Mouse (Mus musculus) embryonic facial prominence, embryonic 14.5 days (tissue): Measurements from ENCODE around the gene Slc6a16. TPM values are rescaled to one million over a fixed set of nuclear protein-coding genes. Genes with fewer than 3 reads are reported as not detected.

Source experiments
- ATAC-seq: fragments of 200-750 bp; cut with Nextera tagmentation; 2 replicates; pipeline ENCODE4 v1.8.0; 2017; ENCODE audit warnings: low read depth, moderate number of reproducible peaks, moderate TSS enrichment
- DNase-seq: peaks from one replicate; pipeline ENCODE4 v3.0.0-alpha.2; 2015; ENCODE audit warnings: low spot score
- H3K27ac ChIP-seq: fragments of 300-500 bp; sonication (generic); replicated peaks from 2 replicates; pipeline ENCODE4 v1.5.1; 2014; ENCODE audit warnings: low read depth, mild to moderate bottlenecking, low read length, moderate library complexity
- H3K27me3 ChIP-seq: fragments of 300-500 bp; sonication (generic); replicated peaks from 2 replicates; pipeline ENCODE4 v1.6.1; 2014; ENCODE audit warnings: low read length; ENCODE audit not compliant: control insufficient read depth, insufficient read depth
- H3K36me3 ChIP-seq: fragments of 300-500 bp; sonication (generic); 2 replicates; pipeline ENCODE4 v1.6.1; 2014; ENCODE audit warnings: low read length, mixed read lengths; ENCODE audit not compliant: control insufficient read depth, insufficient read depth
- H3K4me1 ChIP-seq: fragments of 300-500 bp; sonication (generic); 2 replicates; pipeline ENCODE4 v1.6.1; 2014; ENCODE audit warnings: antibody characterized with exemption, low read length; ENCODE audit not compliant: control insufficient read depth, insufficient read depth
- H3K4me2 ChIP-seq: fragments of 300-500 bp; sonication (generic); 2 replicates; pipeline ENCODE4 v1.6.1; 2014; ENCODE audit warnings: low read depth, mild to moderate bottlenecking, low read length, moderate library complexity, mixed read lengths
- H3K4me3 ChIP-seq: fragments of 300-500 bp; sonication (generic); 2 replicates; pipeline ENCODE4 v1.5.1; 2014; ENCODE audit warnings: low read depth, mild to moderate bottlenecking, low read length
- H3K9ac ChIP-seq: fragments of 300-500 bp; sonication (generic); 2 replicates; pipeline ENCODE4 v1.6.1; 2014; ENCODE audit warnings: low read depth, mild to moderate bottlenecking, low read length, moderate library complexity, mixed read lengths
- H3K9me3 ChIP-seq: fragments of 300-500 bp; sonication (generic); 2 replicates; pipeline ENCODE4 v1.6.1; 2016; ENCODE audit warnings: low read length; ENCODE audit not compliant: control insufficient read depth
- WGBS: fragments of 180-500 bp; shearing (Covaris S2); extraction: QIAGEN DNeasy Blood & Tissue Kit; methylation state at CpG from one replicate; pipeline ENCODE4 v1.1.7; 2014; 5-methylcytosine and 5-hydroxymethylcytosine counted together
- polyA plus RNA-seq: library from polyadenylated mRNA; unstranded; fragments of >200 nt; fragmentation: Nextera tagmentation; extraction: Ambion mirVana; gene quantifications from 2 replicates; pipeline ENCODE4 v1.2.1, GENCODE M21; 2014

Gene Slc6a16
- polyA plus RNA-seq, 1 experiment from 2014 or later = 0.11 TPM

GRCm38 (mm10) chr7:45305275-45305674 lies 64.4 kb downstream of the Slc6a16 start:
- Histone ChIP-seq H3K4me3 (no peak overlapping the region), H3K9ac (no peak overlapping the region), H3K9me3 (no peaks in the 10 kb centered on the region), H3K36me3 (peaks cover 30% of the 10 kb centered on the region; the same call in 1 of the 2 replicates), H3K4me1 (no peaks in the 10 kb centered on the region), H3K27ac (no peak overlapping the region), H3K4me2 (peak overlapping the region; percentile 5; the same call in 1 of the 2 replicates), H3K27me3 (no peaks in the 10 kb centered on the region)
- DNase-seq (peak; percentile 39), ATAC-seq (peak; percentile 44; the same call in 1 of the 2 replicates)
- 11% methylated on average over 17 of the region's 17 CpGs for WGBS

GRCm38 (mm10) chr7:45308551-45309240 lies 67.8 kb downstream of the Slc6a16 start:
- DNase-seq (no peak), ATAC-seq (no peak)
- no peaks in the 10 kb centered on the region for H3K9me3 ChIP-seq
- H3K4me1 ChIP-seq = peaks cover 12% of the 10 kb centered on the region
- H3K4me3 ChIP-seq = no peak overlapping the region
- H3K36me3 ChIP-seq = peaks cover 29% of the 10 kb centered on the region; the same call in 1 of the 2 replicates
- H3K27me3 ChIP-seq = no peaks in the 10 kb centered on the region
- H3K27ac ChIP-seq = no peak overlapping the region
- no peak overlapping the region for H3K9ac ChIP-seq
- 75% methylated on average over 15 of the region's 15 CpGs for WGBS
- no peak overlapping the region for H3K4me2 ChIP-seq

GRCm38 (mm10) chr7:45309455-45309854 lies 68.6 kb downstream of the Slc6a16 start:
- peaks cover 26% of the 10 kb centered on the region for H3K36me3 ChIP-seq
- H3K27me3 ChIP-seq = no peaks in the 10 kb centered on the region
- peaks cover 15% of the 10 kb centered on the region for H3K4me1 ChIP-seq
- WGBS = 18% methylated on average over 9 of the region's 9 CpGs
- DNase-seq (peak; percentile 57), ATAC-seq (peak; percentile 13; the same call in 1 of the 2 replicates)
- H3K4me2 ChIP-seq = no peak overlapping the region
- H3K27ac ChIP-seq = no peak overlapping the region
- H3K9me3 ChIP-seq = no peaks in the 10 kb centered on the region
- no peak overlapping the region for H3K4me3 ChIP-seq
- H3K9ac ChIP-seq = no peak overlapping the region

- Histone ChIP-seq H3K9me3 (no peaks in the 10 kb centered on the region), H3K9ac (no peak overlapping the region), H3K4me1 (peaks cover 15% of the 10 kb centered on the region), H3K27ac (no peak overlapping the region), H3K27me3 (no peaks in the 10 kb centered on the region), H3K4me3 (no peak overlapping the region), H3K36me3 (peaks cover 41% of the 10 kb centered on the region), H3K4me2 (no peak overlapping the region)
- ATAC-seq (no peak), DNase-seq (no peak)
- WGBS = 48% methylated on average over 8 of the region's 8 CpGs
Measured at GRCm38 (mm10) chr7:45312023-45312422, 71.1 kb downstream of the Slc6a16 start.

- H3K4me1 ChIP-seq = peaks cover 15% of the 10 kb centered on the region
- peak overlapping the region; percentile 63; the same call in 1 of the 2 replicates for H3K27ac ChIP-seq
- peak; percentile 53; the same call in 1 of the 2 replicates for ATAC-seq
- peaks cover 46% of the 10 kb centered on the region for H3K36me3 ChIP-seq
- 14% methylated on average over 10 of the region's 10 CpGs for WGBS
- peak; percentile 77 for DNase-seq
- H3K4me2 ChIP-seq = peak overlapping the region; percentile 19
- no peaks in the 10 kb centered on the region for H3K27me3 ChIP-seq
- H3K9ac ChIP-seq = peak overlapping the region; percentile 30; the same call in 1 of the 2 replicates
- no peak overlapping the region for H3K4me3 ChIP-seq
- no peaks in the 10 kb centered on the region for H3K9me3 ChIP-seq
Measured at GRCm38 (mm10) chr7:45312686-45313453, 72.0 kb downstream of the Slc6a16 start.

- 22% methylated on average over 9 of the region's 9 CpGs for whole genome bisulfite sequencing
Measured at GRCm38 (mm10) chr7:45313495-45313894, 72.6 kb downstream of the Slc6a16 start.

GRCm38 (mm10) chr7:45315182-45315701 lies 74.4 kb downstream of the Slc6a16 start:
- DNase-seq (no peak), ATAC-seq (no peak)
- Histone ChIP-seq H3K4me1 (peaks cover 15% of the 10 kb centered on the region), H3K27me3 (no peaks in the 10 kb centered on the region), H3K9me3 (no peaks in the 10 kb centered on the region), H3K4me2 (no peak overlapping the region), H3K9ac (no peak overlapping the region), H3K4me3 (no peak overlapping the region), H3K27ac (no peak overlapping the region), H3K36me3 (peaks cover 49% of the 10 kb centered on the region)
- 79% methylated on average over 10 of the region's 10 CpGs for WGBS

More at GRCm38 (mm10) chr7:45313495-45313894, 72.6 kb downstream of the Slc6a16 start:
- H3K36me3 ChIP-seq = peaks cover 45% of the 10 kb centered on the region
- no peaks in the 10 kb centered on the region for H3K9me3 ChIP-seq
- ATAC-seq = peak; percentile 47; the same call in 1 of the 2 replicates
- no peak overlapping the region for H3K4me3 ChIP-seq
- H3K4me2 ChIP-seq = peak overlapping the region; percentile 19; the same call in 1 of the 2 replicates
- peak; percentile 53 for DNase-seq
- peak overlapping the region; percentile 63; the same call in 1 of the 2 replicates for H3K27ac ChIP-seq
- no peak overlapping the region; the same call in 1 of the 2 replicates for H3K9ac ChIP-seq
- H3K4me1 ChIP-seq = peaks cover 15% of the 10 kb centered on the region
- no peaks in the 10 kb centered on the region for H3K27me3 ChIP-seq

GRCm38 (mm10) chr7:45316536-45316935 lies 75.7 kb downstream of the Slc6a16 start:
- H3K4me2 ChIP-seq = no peak overlapping the region
- no peak overlapping the region for H3K27ac ChIP-seq
- no peaks in the 10 kb centered on the region for H3K9me3 ChIP-seq
- H3K27me3 ChIP-seq = no peaks in the 10 kb centered on the region
- H3K4me1 ChIP-seq = peaks cover 15% of the 10 kb centered on the region
- ATAC-seq = no peak
- H3K4me3 ChIP-seq = no peak overlapping the region
- no peak for DNase-seq
- H3K36me3 ChIP-seq = peaks cover 53% of the 10 kb centered on the region
- WGBS = 88% methylated on average over 14 of the region's 14 CpGs
- no peak overlapping the region for H3K9ac ChIP-seq
